Mouse (Mus musculus) liver, adult 2 months (tissue): ENCODE results near the gene Lrba. TPM values are rescaled to one million over a fixed set of nuclear protein-coding genes. Genes with fewer than 3 reads are reported as not detected.

Experiments used
- DNase-seq: peaks from one replicate; pipeline ENCODE4 v3.0.0-alpha.2; 2011; ENCODE audit warnings: low read depth, low spot score; ENCODE audit errors: extremely low read depth
- H3K27ac ChIP-seq: fragments of 200-500 bp; replicated peaks from 2 replicates; pipeline ENCODE4 v1.5.1; 2012; ENCODE audit warnings: low read depth, mild to moderate bottlenecking, control low read depth, inconsistent platforms, low read length; ENCODE audit not compliant: insufficient read depth
- H3K27me3 ChIP-seq: fragments of 200-500 bp; 2 replicates; pipeline ENCODE4 v1.6.1; 2012; ENCODE audit warnings: mild to moderate bottlenecking, moderate library complexity, low read length, inconsistent platforms; ENCODE audit not compliant: control insufficient read depth, insufficient read depth
- H3K36me3 ChIP-seq: fragments of 200-500 bp; 2 replicates; pipeline ENCODE4 v1.6.1; 2012; ENCODE audit warnings: low read length, inconsistent platforms; ENCODE audit not compliant: control insufficient read depth, insufficient read depth
- H3K4me1 ChIP-seq: fragments of 200-500 bp; 2 replicates; pipeline ENCODE4 v1.6.1; 2011; ENCODE audit warnings: low read length; ENCODE audit not compliant: control insufficient read depth, insufficient read depth
- H3K4me3 ChIP-seq: fragments of 200-500 bp; 2 replicates; pipeline ENCODE4 v1.5.1; 2011; ENCODE audit warnings: low read depth, mild to moderate bottlenecking, control low read depth, low read length, moderate library complexity; ENCODE audit not compliant: insufficient read depth
- H3K79me2 ChIP-seq: fragments of 200-500 bp; 2 replicates; pipeline ENCODE4 v1.6.1; 2012; ENCODE audit warnings: inconsistent platforms, mild to moderate bottlenecking, low read length, moderate library complexity; ENCODE audit not compliant: control insufficient read depth, insufficient read depth
- H3K9ac ChIP-seq: fragments of 200-500 bp; 2 replicates; pipeline ENCODE4 v1.6.1; 2012; ENCODE audit warnings: low read depth, mild to moderate bottlenecking, control low read depth, inconsistent platforms, low read length
- CTCF ChIP-seq: fragments of 200-500 bp; IDR thresholded peaks from 2 replicates; pipeline ENCODE4 v1.5.1; 2011; ENCODE audit warnings: low read depth, low read length, control low read depth
- POLR2A ChIP-seq: fragments of 200-500 bp; IDR thresholded peaks from 2 replicates; pipeline ENCODE4 v1.6.1; 2011; ENCODE audit warnings: low read length, control low read depth; ENCODE audit not compliant: insufficient read depth; ENCODE audit errors: extremely low read depth
- WGBS: fragments of 180-500 bp; shearing (Covaris S2); methylation state at CpG from one replicate; pipeline ENCODE4 v1.1.7; 2018; 5-methylcytosine and 5-hydroxymethylcytosine counted together
- polyA plus RNA-seq: library from polyadenylated mRNA; depleted of rRNA; stranded (reverse); fragments of >200 nt; gene quantifications from 2 replicates; pipeline ENCODE4 v1.2.3, GENCODE M21; 2012
- total RNA-seq: library from RNA; depleted of rRNA; stranded (reverse); fragments of >200 nt; gene quantifications from 2 replicates; pipeline ENCODE4 v1.2.3, GENCODE M21; 2014

The Lrba gene
- total and polyA plus RNA-seq, 2 experiments, result 8.4 to 26.1 TPM

DNA sequence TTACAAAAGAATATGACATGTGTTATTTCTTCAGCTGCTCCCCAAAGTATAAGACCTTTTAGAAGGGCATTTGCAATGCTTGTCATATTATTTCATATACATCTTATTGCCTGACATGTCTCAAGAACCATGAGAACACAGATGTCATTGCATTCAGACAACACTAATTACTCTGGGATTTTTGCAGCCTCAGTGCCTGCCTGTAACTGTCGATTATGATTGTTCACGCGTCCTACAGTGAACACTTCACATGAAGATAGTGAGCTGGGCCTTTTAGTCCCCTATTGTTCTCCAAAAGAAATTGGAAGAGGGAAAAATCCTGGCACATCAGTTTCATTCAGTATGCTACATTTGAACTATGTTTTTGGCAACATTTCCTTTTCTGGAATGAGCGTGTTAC lies 335.2 kb downstream of the Lrba start:
- Histone ChIP-seq H3K4me3 (no peak overlapping the region), H3K4me1 (no peaks in the 10 kb centered on the region), H3K27me3 (no peaks in the 10 kb centered on the region), H3K9ac (no peak overlapping the region), H3K27ac (no peak overlapping the region), H3K79me2 (no peaks in the 10 kb centered on the region), H3K36me3 (no peaks in the 10 kb centered on the region)
- 97% methylated on average over 4 of the region's 4 CpGs for WGBS
- TF ChIP-seq POLR2A (no peak), CTCF (no peak)
- DNase-seq, result no peak

DNA sequence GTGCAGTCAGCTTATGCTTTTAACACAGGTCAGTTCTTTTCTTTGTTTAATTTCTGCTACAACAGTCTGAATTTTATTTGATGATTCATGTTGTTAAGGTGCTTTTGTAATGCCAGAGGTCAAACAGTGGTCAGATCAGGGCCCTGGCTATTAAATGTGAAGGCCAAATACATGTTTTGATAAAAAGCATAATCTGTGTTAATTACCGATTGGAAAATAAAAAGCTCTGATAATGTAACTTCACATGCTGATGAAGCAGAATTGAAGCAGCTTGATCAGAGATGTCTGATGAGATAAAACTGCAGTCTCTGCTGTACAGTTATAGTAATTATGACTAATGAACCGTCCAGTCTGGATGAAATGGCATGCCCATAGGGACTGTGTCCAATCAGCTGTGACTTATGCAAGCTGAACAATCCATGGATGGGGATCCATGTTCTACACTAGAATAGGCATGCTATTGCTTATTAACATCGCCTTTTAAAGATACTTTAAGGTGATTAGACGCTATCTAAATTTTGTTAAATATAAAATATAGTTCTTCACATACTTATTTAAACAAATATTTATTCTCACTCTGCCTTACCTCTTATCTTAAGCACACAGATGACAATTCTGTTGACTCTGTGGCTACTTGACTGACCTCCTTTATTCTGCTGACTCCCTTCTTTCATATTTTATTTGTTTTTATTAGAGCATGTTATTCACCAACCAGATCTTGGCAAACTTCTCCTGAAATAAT lies 336.0 kb downstream of the Lrba start:
- 64% methylated on average over 4 of the region's 4 CpGs for WGBS
- TF ChIP-seq CTCF (no peak), POLR2A (no peak)

DNA sequence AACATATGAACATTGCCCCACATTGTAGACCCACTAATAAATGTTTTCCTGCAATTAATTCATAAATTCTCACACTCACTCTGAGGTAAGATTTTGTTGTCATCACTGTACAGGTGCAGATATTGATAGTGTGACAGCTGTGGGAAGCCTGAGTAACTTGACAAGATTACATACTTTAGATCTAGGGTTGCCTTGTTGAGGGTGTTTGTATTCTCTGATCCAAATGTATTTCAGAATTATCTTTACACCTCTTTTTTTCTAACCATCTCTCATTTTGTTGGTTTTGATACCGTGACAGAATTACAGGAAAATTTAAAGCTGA lies 336.5 kb downstream of the Lrba start:
- Histone ChIP-seq H3K36me3 (no peaks in the 10 kb centered on the region), H3K4me1 (no peaks in the 10 kb centered on the region), H3K27ac (no peak overlapping the region), H3K4me3 (no peak overlapping the region), H3K9ac (no peak overlapping the region), H3K79me2 (no peaks in the 10 kb centered on the region), H3K27me3 (no peaks in the 10 kb centered on the region)
- WGBS, result 90% methylated on average over 1 of the region's 1 CpGs
- TF ChIP-seq POLR2A, result no peak
- TF ChIP-seq CTCF, result no peak
- DNase-seq, result no peak

More for the DNA sequence above, 336.0 kb downstream of the Lrba start:
- H3K79me2 ChIP-seq, result no peaks in the 10 kb centered on the region
- no peaks in the 10 kb centered on the region for H3K27me3 ChIP-seq
- H3K27ac ChIP-seq, result no peak overlapping the region
- H3K36me3 ChIP-seq, result no peaks in the 10 kb centered on the region
- DNase-seq, result peak; percentile 47
- H3K4me3 ChIP-seq, result no peak overlapping the region
- no peaks in the 10 kb centered on the region for H3K4me1 ChIP-seq
- H3K9ac ChIP-seq, result no peak overlapping the region

DNA sequence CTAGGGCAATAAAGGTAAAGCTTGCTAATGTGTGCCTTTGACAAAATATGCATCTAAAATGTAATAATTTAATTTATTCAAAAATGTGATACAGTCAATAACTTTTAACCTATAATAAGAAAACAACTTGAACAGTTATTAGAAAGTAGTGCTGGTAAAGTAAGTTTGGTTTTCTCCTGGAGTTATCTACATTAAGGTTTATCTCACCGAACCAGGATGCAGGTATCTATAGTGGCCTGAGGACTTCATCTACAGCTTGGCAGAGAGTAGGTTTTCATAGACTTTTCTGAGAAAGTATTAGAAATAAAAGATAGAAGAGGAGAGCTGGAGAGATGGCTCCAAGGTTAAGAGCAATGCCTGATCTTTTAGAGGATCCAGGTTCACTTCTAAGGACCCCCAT lies 336.9 kb downstream of the Lrba start:
- whole genome bisulfite sequencing, result 96% methylated on average over 1 of the region's 1 CpGs
- Histone ChIP-seq H3K27me3 (no peaks in the 10 kb centered on the region), H3K4me1 (no peaks in the 10 kb centered on the region), H3K4me3 (no peak overlapping the region), H3K79me2 (no peaks in the 10 kb centered on the region), H3K36me3 (no peaks in the 10 kb centered on the region), H3K9ac (no peak overlapping the region), H3K27ac (no peak overlapping the region)
- TF ChIP-seq POLR2A (no peak), CTCF (no peak)
- no peak for DNase-seq

DNA sequence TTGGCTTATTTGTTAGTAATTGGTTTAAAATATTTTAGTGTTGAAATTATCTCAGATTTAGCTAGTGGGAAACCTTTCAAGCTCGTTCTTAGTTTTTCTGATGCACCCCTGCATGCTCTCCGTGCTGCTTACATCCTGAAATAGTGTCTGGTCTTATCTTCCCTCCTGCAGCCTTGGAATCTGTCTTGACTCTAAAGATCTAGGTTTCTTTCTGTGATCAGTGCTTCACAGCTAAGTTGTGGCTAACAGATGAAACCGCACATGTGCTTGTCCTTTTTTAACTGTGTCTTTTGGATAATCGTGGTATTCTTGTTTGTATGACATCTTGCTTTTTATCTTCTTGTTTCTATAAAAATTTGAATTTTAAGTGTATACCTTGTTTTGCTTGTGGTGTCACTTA lies 342.8 kb downstream of the Lrba start:
- DNase-seq, result no peak
- no peak overlapping the region for H3K9ac ChIP-seq
- no peaks in the 10 kb centered on the region for H3K79me2 ChIP-seq
- H3K27ac ChIP-seq, result no peak overlapping the region
- H3K36me3 ChIP-seq, result no peaks in the 10 kb centered on the region
- no peaks in the 10 kb centered on the region for H3K4me1 ChIP-seq
- TF ChIP-seq POLR2A (no peak), CTCF (no peak)
- H3K27me3 ChIP-seq, result no peaks in the 10 kb centered on the region
- no peak overlapping the region for H3K4me3 ChIP-seq
- 81% methylated on average over 4 of the region's 4 CpGs for WGBS

DNA sequence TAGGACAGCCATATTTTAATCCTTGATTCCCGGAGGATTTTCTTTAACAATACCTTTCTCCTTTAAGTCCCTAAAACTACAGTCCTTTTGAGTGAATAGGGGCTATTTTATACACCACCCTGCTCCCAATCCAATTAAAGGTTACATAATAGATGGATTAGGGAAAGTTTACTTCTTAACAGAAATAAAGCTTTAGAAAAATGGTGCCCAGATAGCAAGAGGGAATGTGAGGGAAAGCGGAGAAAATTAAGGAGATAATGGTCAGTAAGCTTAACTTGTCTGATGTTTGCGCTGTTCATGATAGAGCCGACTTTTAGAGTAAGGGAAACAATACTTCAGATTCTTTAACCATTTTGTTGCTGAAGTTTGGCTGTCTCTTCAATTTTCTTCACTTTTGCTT lies 347.0 kb downstream of the Lrba start:
- no peak for TF ChIP-seq CTCF
- TF ChIP-seq POLR2A, result no peak
- Histone ChIP-seq H3K36me3 (no peaks in the 10 kb centered on the region), H3K27me3 (no peaks in the 10 kb centered on the region), H3K27ac (no peak overlapping the region), H3K79me2 (no peaks in the 10 kb centered on the region), H3K4me3 (no peak overlapping the region), H3K9ac (no peak overlapping the region), H3K4me1 (no peaks in the 10 kb centered on the region)
- 68% methylated on average over 4 of the region's 4 CpGs for WGBS
- DNase-seq, result no peak
